Mouse (Mus musculus): ENCODE measurements around the gene Vmn2r14. TPM values are rescaled to one million over a fixed set of nuclear protein-coding genes. Genes with fewer than 3 reads are reported as not detected.
"Not testable (repeated sequence)": the region's sequence is repeated elsewhere in the genome, so short reads cannot be mapped to it uniquely, and the experiment has no call there.

The Vmn2r14 gene
- not detected in 2 replicates for polyA plus RNA-seq (2012; rRNA removed)

DNA sequence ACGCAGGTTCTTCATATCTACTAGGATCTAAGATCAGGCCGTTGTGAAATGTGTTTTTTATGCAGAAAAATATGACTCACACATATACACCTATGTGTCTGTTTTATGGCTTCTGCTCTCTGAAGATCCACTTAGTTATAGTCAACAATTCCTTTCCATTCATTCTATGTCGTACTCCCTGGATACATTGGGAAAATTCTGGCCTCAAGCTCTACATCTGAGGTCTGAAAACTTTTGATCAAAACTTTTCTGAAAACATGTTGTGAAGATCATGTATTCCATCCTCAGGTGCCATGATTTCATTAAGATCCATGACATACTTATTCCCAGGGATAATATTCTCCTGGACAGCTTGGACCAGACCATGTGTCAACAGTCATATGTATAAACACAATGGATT lies at the start of gene Vmn2r14:
TSS of gene Vmn2r14 (minus strand) at position 101 of the 400 bp plus-strand sequence.
- DNase-seq (ENCODE audit: low read depth) = no peak

DNA sequence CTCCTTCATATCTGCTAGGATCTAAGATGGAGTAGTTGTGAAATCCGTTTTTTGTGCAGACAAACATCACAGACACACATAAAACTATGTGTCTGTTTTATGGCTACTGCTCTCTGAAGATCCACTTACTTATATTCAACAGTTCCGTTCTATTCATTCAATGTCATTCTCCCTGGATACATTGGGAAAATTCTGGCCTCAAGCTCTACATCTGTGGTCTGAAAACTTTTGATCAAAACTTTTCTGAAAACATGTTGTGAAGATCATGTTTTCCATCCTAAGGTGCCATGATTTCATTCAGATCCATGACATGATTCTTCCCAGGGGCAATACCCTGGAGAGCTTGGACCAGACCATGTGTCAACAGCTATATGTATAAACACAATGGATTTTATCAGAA lies 32.4 kb downstream of the Vmn2r14 start, which contains the start of gene Vmn2r13:
TSS of gene Vmn2r13 (minus strand) at position 101 of the 400 bp plus-strand sequence.
- not testable (repeated sequence) for DNase-seq (ENCODE audit: low read depth)

DNA sequence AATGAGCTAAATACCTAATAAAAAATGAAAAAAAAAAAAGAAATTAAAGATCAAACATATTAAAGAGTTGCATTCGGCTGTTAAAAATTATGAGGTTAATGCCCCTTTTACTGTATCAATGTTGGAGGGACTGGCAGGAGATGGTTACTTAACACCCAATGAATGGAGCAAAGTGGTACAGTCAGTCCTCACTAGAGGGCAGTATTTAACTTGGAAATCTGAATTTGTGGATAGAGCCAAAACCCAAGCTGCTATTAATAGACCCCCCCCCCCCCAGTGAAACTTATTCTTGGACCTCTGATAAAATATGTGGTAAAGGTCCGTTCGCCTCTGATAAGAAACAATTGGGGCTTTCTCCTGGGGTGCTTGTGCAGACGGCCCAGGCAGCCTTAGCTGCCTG lies 57.7 kb downstream of the Vmn2r14 start:
- not testable (repeated sequence) for DNase-seq (ENCODE audit: low read depth)

Other genes starting within 250 kb of the Vmn2r14 start
- not detected in 2 replicates for gene Vmn2r10, start 218.2 kb downstream of the Vmn2r14 start, polyA plus RNA-seq (2012; rRNA removed)
- not detected in 2 replicates for gene Vmn2r11, start 165.1 kb downstream of the Vmn2r14 start, polyA plus RNA-seq (2012; rRNA removed)
- not detected in 2 replicates for gene Vmn2r12, start 126.8 kb downstream of the Vmn2r14 start, polyA plus RNA-seq (2012; rRNA removed)
- not detected in 2 replicates for gene Vmn2r13, start 32.5 kb downstream of the Vmn2r14 start, polyA plus RNA-seq (2012; rRNA removed)
- not detected in 2 replicates for gene Vmn2r15, start 72.9 kb upstream of the Vmn2r14 start, polyA plus RNA-seq (2012; rRNA removed)
- not detected in 2 replicates for gene Vmn2r16, start 105.5 kb upstream of the Vmn2r14 start, polyA plus RNA-seq (2012; rRNA removed)
- gene Vmn2r17, start 195.0 kb upstream of the Vmn2r14 start, polyA plus RNA-seq (2012; rRNA removed) = not detected in 2 replicates